Mouse (Mus musculus): ENCODE results near the gene Krt35. TPM values are rescaled to one million over a fixed set of nuclear protein-coding genes. Genes with fewer than 3 reads are reported as not detected.

Krt35 gene
- polyA plus RNA-seq, 1 experiment from 2014 or later: 0.16 TPM

DNA sequence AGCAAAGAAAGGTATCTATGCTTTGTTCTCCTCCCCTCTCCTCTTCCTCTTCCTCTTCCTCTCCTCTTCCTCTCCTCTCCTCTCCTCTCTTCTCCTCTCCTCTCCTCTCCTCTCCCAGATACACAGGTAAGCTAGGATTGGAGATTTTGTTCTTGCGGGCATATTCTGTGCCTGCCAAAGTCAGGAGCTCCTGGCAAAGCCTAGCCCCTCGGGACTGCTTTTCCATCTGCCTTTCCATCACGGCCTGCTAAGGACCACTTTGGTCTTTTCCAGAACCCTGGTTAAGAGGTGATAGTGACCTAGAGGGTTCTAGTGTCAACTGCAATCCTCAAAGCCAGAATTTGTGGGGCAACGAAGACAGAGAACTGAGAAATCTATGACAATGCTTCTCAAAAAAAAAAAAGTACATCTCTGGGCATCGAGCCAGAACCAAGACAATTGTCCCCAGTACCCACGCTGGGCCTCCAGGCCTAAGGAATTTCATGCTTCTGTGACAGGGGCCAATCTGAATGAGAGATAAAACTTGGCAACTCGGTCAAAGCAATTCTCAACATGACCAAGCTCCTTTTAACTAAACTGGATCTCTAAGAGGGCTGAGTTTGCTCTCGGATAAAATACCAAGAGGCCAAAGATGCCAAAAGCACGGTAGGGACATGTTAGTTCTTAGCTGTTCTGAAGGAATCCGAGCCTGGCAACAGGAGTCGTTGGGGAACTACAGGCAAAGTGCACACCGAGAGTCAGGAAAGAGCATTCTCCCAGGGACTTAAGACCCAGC is 29.6 kb downstream of the Krt35 start:
- no peak for DNase-seq (ENCODE audit: low spot score)

DNA sequence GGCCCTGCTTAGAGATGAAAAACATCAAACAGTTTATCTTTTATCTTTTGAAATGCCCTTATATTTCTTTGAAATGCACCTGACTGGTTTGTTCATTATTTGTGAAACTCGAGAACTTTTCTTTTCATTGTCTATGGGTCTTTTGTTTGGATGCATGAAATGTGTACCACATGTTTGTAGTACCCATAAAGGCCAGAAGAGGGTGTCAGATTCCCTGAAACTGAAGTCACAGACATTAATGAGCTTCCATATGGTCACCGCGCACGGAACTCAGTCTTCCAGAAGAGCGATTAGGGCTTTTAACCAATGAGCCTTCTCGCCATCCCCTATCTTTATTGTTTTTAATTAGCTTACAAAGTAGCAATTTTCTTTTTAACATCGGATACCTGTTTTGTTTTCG is 37.2 kb downstream of the Krt35 start:
- no peak for DNase-seq (ENCODE audit: low spot score)

DNA sequence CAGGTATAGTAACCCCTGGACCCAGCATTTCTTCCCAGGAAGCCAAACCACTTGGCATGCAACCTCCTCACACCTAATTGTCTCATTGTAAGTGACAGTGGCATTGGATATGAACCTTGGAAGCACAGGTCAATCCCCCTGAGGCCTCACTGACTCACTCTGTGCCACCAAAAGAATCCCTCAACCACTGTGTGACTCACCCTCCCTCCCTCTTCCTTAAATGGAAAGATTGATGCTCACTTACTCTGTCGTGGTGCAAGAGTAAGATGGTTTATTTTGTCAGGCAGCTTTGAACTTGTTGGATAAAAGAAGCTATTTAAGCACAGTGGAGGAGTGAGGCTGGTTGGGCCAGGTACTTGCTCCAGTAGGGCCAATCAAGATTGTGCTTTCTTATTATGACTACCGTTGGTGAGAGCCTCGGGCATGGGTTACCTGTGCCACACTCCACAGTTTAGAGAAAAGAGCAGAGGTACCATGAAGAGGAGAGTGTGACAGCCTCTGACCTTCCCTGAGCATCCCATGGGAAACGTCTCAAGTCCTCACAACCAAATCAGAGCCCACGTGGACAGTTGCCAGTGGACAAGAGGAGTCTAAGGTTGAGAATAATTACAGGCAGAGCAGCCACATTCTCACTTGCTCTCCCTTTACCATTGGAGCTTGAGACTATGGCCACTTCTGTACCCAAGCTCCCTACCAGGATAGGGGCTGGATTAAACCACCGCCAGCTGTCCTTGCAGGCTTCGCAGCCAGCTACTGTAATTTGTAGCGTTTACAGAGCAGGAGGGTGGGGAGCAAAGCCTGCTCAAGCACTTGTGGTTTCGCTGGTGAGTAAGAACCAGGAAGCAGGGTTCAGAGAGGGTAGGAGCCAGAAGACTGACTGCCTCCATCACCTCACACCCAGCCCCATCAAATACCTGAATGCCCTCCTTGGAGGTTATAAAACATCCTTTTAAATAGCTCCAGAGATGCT is 40.1 kb downstream of the Krt35 start:
- no peak for DNase-seq (ENCODE audit: low spot score)

DNA sequence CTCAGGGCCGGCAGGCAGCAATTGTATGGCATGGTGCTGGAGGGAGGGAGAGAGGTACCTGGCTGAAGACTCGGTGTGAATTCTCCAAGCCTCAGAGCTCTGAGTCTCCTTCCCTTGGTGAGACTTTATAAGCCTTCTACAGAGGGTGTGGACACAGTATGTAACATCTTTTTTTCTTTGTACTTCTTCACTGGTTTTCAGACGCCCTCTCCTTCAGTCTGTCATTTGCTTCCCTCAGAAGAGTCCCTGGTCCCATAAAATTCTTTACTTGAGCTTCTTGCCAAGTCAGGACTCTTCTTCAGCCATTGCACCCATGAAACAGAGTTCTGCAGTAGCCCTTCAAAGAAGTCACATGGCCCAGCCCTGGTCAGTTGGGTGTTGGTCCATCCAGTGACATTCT is 45.6 kb downstream of the Krt35 start, which contains the start of gene Krt31:
Gene Krt31, minus strand, starts transcription at position 101 of the 400 bp plus-strand sequence.
- DNase-seq (ENCODE audit: low spot score): no peak

DNA sequence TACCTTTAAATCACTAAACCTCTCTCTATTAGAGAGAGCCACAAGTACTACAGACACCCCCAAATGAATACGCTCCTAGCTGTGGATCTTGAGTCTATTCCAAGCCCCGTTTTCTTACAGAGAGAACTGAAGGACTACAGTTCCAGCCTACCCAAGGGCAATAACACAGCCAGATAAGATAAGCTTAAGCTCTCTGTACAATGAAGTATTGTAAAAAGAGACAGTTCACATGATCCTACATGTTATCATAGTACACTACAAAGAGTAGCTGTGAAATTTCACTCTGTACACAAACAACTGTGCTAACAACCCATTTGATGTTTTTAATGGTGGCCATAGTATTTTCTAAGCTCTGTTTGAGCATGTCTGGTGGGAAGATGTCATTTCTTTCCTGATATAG is 48.8 kb downstream of the Krt35 start:
- no peak for DNase-seq (ENCODE audit: low spot score)

DNA sequence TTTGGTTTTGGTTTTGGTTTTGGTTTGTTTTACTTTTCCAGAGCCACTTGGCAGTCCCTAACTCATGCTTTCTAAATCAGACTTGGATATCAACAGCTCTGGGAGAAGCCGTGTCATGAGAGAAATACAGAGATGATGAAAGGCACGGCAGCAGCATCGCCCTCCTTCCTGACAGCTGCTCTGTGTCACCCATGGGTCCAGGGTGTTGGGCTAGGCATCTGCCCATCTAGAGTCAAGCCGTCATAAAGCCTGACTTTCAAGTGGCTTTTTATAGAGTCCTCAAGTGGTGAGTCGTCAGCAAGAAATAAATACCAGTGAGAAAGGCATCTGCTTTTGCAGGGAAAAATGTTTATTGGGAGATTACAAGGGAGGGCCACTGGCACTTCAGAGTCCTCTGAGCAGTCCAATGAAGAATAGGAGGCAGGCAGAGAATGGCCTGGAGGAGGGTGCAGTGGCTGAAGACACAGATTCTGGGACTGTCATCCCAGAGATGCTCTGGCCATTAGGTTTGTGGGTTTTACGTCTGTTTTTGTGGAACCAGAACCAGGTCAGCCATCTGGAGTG is 49.7 kb downstream of the Krt35 start:
- no peak for DNase-seq (ENCODE audit: low spot score)

Other genes starting within 250 kb of the Krt35 start
- gene Krtap4-16, start 244.6 kb downstream of the Krt35 start, polyA plus RNA-seq (2015; fragmentation: Nextera tagmentation; extraction: Ambion mirVana): not detected in 2 replicates
- not detected in 2 replicates for gene Gm11568, start 238.3 kb downstream of the Krt35 start, polyA plus RNA-seq (2015; fragmentation: Nextera tagmentation; extraction: Ambion mirVana)
- gene Gm11559, start 231.8 kb downstream of the Krt35 start, polyA plus RNA-seq (2015; fragmentation: Nextera tagmentation; extraction: Ambion mirVana): not detected in 2 replicates
- gene Krtap9-1, start 222.9 kb downstream of the Krt35 start, polyA plus RNA-seq (2015; fragmentation: Nextera tagmentation; extraction: Ambion mirVana): not detected in 2 replicates
- not detected in 2 replicates for gene Gm11567, start 217.1 kb downstream of the Krt35 start, polyA plus RNA-seq (2015; fragmentation: Nextera tagmentation; extraction: Ambion mirVana)
- not detected in 2 replicates for gene Krtap31-1, start 188.3 kb downstream of the Krt35 start, polyA plus RNA-seq (2015; fragmentation: Nextera tagmentation; extraction: Ambion mirVana)
- 0.14 TPM in 1 of 2 replicates, not detected in the other for gene Gm11565, start 181.5 kb downstream of the Krt35 start, polyA plus RNA-seq (2015; fragmentation: Nextera tagmentation; extraction: Ambion mirVana)
- gene Krtap31-2, start 159.9 kb downstream of the Krt35 start, polyA plus RNA-seq (2015; fragmentation: Nextera tagmentation; extraction: Ambion mirVana): not detected in 2 replicates
- gene Krtap9-5, start 147.8 kb downstream of the Krt35 start, polyA plus RNA-seq (2015; fragmentation: Nextera tagmentation; extraction: Ambion mirVana): not detected in 2 replicates
- not detected in 2 replicates for gene Krtap29-1, start 117.2 kb downstream of the Krt35 start, polyA plus RNA-seq (2015; fragmentation: Nextera tagmentation; extraction: Ambion mirVana)
- gene Krtap16-1, start 109.6 kb downstream of the Krt35 start, polyA plus RNA-seq (2015; fragmentation: Nextera tagmentation; extraction: Ambion mirVana): not detected in 2 replicates
- gene Krtap17-1, start 102.2 kb downstream of the Krt35 start, polyA plus RNA-seq (2015; fragmentation: Nextera tagmentation; extraction: Ambion mirVana): 0.23 TPM in 1 of 2 replicates, not detected in the other
- 0.10 and 0.29 TPM in 2 replicates for gene Krt33a, start 80.0 kb downstream of the Krt35 start, polyA plus RNA-seq (2015; fragmentation: Nextera tagmentation; extraction: Ambion mirVana)
- gene Krt33b, start 66.4 kb downstream of the Krt35 start, polyA plus RNA-seq (2015; fragmentation: Nextera tagmentation; extraction: Ambion mirVana): 0.26 and 0.30 TPM in 2 replicates
- 0.10 TPM in 1 of 2 replicates, not detected in the other for gene Krt34, start 54.7 kb downstream of the Krt35 start, polyA plus RNA-seq (2015; fragmentation: Nextera tagmentation; extraction: Ambion mirVana)
- 0.12 and 0.14 TPM in 2 replicates for gene Krt31, start 45.7 kb downstream of the Krt35 start, polyA plus RNA-seq (2015; fragmentation: Nextera tagmentation; extraction: Ambion mirVana)
- gene Krt32, start 8.0 kb downstream of the Krt35 start, polyA plus RNA-seq (2015; fragmentation: Nextera tagmentation; extraction: Ambion mirVana): 0.13 and 0.18 TPM in 2 replicates
- 0.24 and 0.29 TPM in 2 replicates for gene Krt36, start 9.4 kb upstream of the Krt35 start, polyA plus RNA-seq (2015; fragmentation: Nextera tagmentation; extraction: Ambion mirVana)
- gene Krt13, start 25.3 kb upstream of the Krt35 start, polyA plus RNA-seq (2015; fragmentation: Nextera tagmentation; extraction: Ambion mirVana): 0.66 and 18.2 TPM in 2 replicates
- 5.2 and 35.5 TPM in 2 replicates for gene Krt15, start 39.7 kb upstream of the Krt35 start, polyA plus RNA-seq (2015; fragmentation: Nextera tagmentation; extraction: Ambion mirVana)
- gene Krt19, start 52.4 kb upstream of the Krt35 start, polyA plus RNA-seq (2015; fragmentation: Nextera tagmentation; extraction: Ambion mirVana): 10.2 and 19.1 TPM in 2 replicates
- gene Krt9, start 97.0 kb upstream of the Krt35 start, polyA plus RNA-seq (2015; fragmentation: Nextera tagmentation; extraction: Ambion mirVana): 0.08 and 0.10 TPM in 2 replicates
- 40.8 and 47.9 TPM in 2 replicates for gene Krt14, start 111.3 kb upstream of the Krt35 start, polyA plus RNA-seq (2015; fragmentation: Nextera tagmentation; extraction: Ambion mirVana)
- gene Krt16, start 152.7 kb upstream of the Krt35 start, polyA plus RNA-seq (2015; fragmentation: Nextera tagmentation; extraction: Ambion mirVana): 2.5 and 2.7 TPM in 2 replicates
- 436 and 450 TPM in 2 replicates for gene Krt17, start 164.8 kb upstream of the Krt35 start, polyA plus RNA-seq (2015; fragmentation: Nextera tagmentation; extraction: Ambion mirVana)
- 0.35 and 0.46 TPM in 2 replicates for gene Krt42, start 173.6 kb upstream of the Krt35 start, polyA plus RNA-seq (2015; fragmentation: Nextera tagmentation; extraction: Ambion mirVana)
- gene Eif1, start 223.6 kb upstream of the Krt35 start, polyA plus RNA-seq (2015; fragmentation: Nextera tagmentation; extraction: Ambion mirVana): 2,060 and 2,248 TPM in 2 replicates
- 1.9 and 2.1 TPM in 2 replicates for gene Gast, start 238.2 kb upstream of the Krt35 start, polyA plus RNA-seq (2015; fragmentation: Nextera tagmentation; extraction: Ambion mirVana)

Data from thymus, postnatal 0 days (tissue).